14 mouse cellular contexts compared by ENCODE assay signal in the genomic region with DNA sequence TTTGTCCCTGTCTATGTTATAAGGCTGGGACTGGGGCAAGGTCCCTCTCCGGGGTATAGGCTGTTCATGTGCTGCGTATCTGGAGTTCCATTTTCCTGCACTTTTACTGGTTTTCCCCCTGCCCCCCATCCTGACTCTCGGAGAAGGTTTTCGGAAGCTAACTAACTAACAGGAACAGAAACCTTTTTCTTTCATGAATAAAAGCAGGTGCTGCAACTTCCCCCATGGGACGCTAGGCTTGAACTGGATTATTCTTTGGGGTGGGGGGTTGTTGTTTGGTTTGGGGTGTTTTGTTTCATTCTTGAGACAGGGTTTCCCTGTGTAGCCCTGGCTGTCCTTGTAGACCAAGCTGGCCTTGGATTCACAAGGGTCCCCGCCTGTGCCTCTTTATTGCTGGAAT. TPM values are rescaled to one million over a fixed set of nuclear protein-coding genes. Genes with fewer than 3 reads are reported as not detected.
DNase-seq lines count a peak whose midpoint lies in the region; ATAC-seq lines count a peak whose summit lies in the region.
"Had no signal": no experiment of that assay in that cellular context is flagged by ENCODE, and none has a peak within 500 bp of the region (broad histone marks: within the 10 kb centered on the region; RNA-seq: fewer than 3 reads in every experiment).

No protein-coding gene starts in this region.

- ATAC-seq in erythroblast, adult 5-6 weeks (replicated peaks; ENCODE audit: low FRiP score, poor library complexity, severe bottlenecking), result no peak
- ATAC-seq in lung, embryonic 15.5 days (ENCODE audit: borderline replicate concordance, extremely low read depth, low FRiP score, low TSS enrichment), result no peak
- no peak for ATAC-seq in liver, embryonic 13.5 days (ENCODE audit: low read depth)
- ATAC-seq: hindbrain, embryonic 16.5 days had no signal

- H3K4me2 ChIP-seq in lung, embryonic 15.5 days, result no peak overlapping the region
- H3K4me2 ChIP-seq in liver, embryonic 13.5 days, result peak overlapping the region; percentile 81
- H3K4me2 ChIP-seq: midbrain, embryonic 13.5 days had no signal

- H3K4me1 ChIP-seq in erythroblast, embryonic 14.5 days (ENCODE audit: control insufficient read depth), result peaks cover 64% of the 10 kb centered on the region
- peaks cover 58% of the 10 kb centered on the region for H3K4me1 ChIP-seq in lung, embryonic 15.5 days
- H3K4me1 ChIP-seq in liver, embryonic 13.5 days (replicated peaks), result peaks cover 67% of the 10 kb centered on the region

- H3K27ac ChIP-seq in lung, embryonic 15.5 days, result peak overlapping the region; percentile 70
- H3K27ac ChIP-seq in liver, embryonic 13.5 days, result peak overlapping the region; percentile 96
- H3K27ac ChIP-seq: kidney, postnatal 0 days; midbrain, embryonic 13.5 days had no signal

- no peak overlapping the region for H3K9ac ChIP-seq in lung, embryonic 15.5 days
- H3K9ac ChIP-seq in liver, embryonic 13.5 days, result peak overlapping the region; percentile 88
- H3K9ac ChIP-seq: midbrain, embryonic 13.5 days had no signal

- no peak for DNase-seq in lung, postnatal 25 days (ENCODE audit: low spot score)
- DNase-seq in liver, embryonic 13.5 days, result no peak
- DNase-seq in left cerebral cortex, adult 9 months (ENCODE audit: low spot score in 2 of 2), result no peak
- DNase-seq in Muller cell, postnatal 12 days (ENCODE audit: inconsistent ontology term), result no peak
- DNase-seq in kidney, postnatal 36 days, result no peak
- DNase-seq: adrenal gland, postnatal 36 days; heart, adult 11 months; lung, adult 18-20 months had no signal

- peak overlapping the region; percentile 75 for H3K4me3 ChIP-seq in erythroblast, embryonic 14.5 days (replicated peaks)
- no peak overlapping the region for H3K4me3 ChIP-seq in lung, embryonic 15.5 days
- peak overlapping the region; percentile 70 for H3K4me3 ChIP-seq in liver, embryonic 13.5 days (replicated peaks)
- H3K4me3 ChIP-seq: midbrain, embryonic 13.5 days had no signal

- 69% methylated on average over 6 of the region's 6 CpGs for WGBS in lung, embryonic 15.5 days
- 77% methylated on average over 6 of the region's 6 CpGs for WGBS in liver, embryonic 13.5 days (ENCODE audit: insufficient replicate concordance)

- H3K36me3 ChIP-seq in erythroblast, embryonic 14.5 days (ENCODE audit: control insufficient read depth), result peaks cover 24% of the 10 kb centered on the region
- H3K36me3 ChIP-seq in lung, embryonic 15.5 days, result no peaks in the 10 kb centered on the region
- H3K36me3 ChIP-seq in liver, embryonic 13.5 days, result no peaks in the 10 kb centered on the region
- H3K36me3 ChIP-seq: midbrain, embryonic 13.5 days had no signal

- no peaks in the 10 kb centered on the region for H3K9me3 ChIP-seq in erythroblast, embryonic 14.5 days (ENCODE audit: control insufficient read depth, low read length)
- H3K9me3 ChIP-seq in lung, embryonic 15.5 days, result no peaks in the 10 kb centered on the region
- no peaks in the 10 kb centered on the region for H3K9me3 ChIP-seq in liver, embryonic 13.5 days (replicated peaks)
- H3K9me3 ChIP-seq: midbrain, embryonic 13.5 days had no signal

- peaks cover 4% of the 10 kb centered on the region for H3K27me3 ChIP-seq in erythroblast, embryonic 14.5 days (ENCODE audit: control insufficient read depth)
- H3K27me3 ChIP-seq in lung, embryonic 15.5 days, result no peaks in the 10 kb centered on the region
- H3K27me3 ChIP-seq in liver, embryonic 13.5 days, result no peaks in the 10 kb centered on the region

RNA-seq across cellular contexts. Expression of a gene that starts 30.4 kb away (rescaled TPM):
- not detected in 2 replicates for polyA plus RNA-seq in erythroblast, embryonic 14.5 days (2012)
- not detected in 2 replicates for total RNA-seq in erythroblast, adult 5-6 weeks (2015; ENCODE audit: low replicate concordance)
- not detected in 2 replicates for total RNA-seq in erythroblast, adult 5-6 weeks (2017; ENCODE audit: low replicate concordance)
- not detected in 2 replicates for polyA plus RNA-seq in lung, embryonic 15.5 days (2015; fragmentation: Nextera tagmentation; extraction: Ambion mirVana)
- not detected in 2 replicates for polyA plus RNA-seq in liver, embryonic 13.5 days (2015; fragmentation: Nextera tagmentation; extraction: Ambion mirVana)
- polyA plus RNA-seq: hindbrain, embryonic 16.5 days; midbrain, embryonic 13.5 days had no signal
